ENCODE assay signal across 8 mouse cellular contexts in genomic region chr6:30895819-30896194, GRCm38 (mm10). TPM values are rescaled to one million over a fixed set of nuclear protein-coding genes. Genes with fewer than 3 reads are reported as not detected.
DNase-seq lines count a peak whose midpoint lies in the region; ATAC-seq and TF ChIP-seq lines count a peak whose summit lies in the region.

No protein-coding gene starts in this region.

- H3K27me3 ChIP-seq in heart, embryonic 13.5 days (replicated peaks): no peaks in the 10 kb centered on the region
- H3K27me3 ChIP-seq in forebrain, embryonic 12.5 days: no peaks in the 10 kb centered on the region
- no peaks in the 10 kb centered on the region for H3K27me3 ChIP-seq in liver, embryonic 14.5 days (ENCODE audit: control insufficient read depth, insufficient read depth, low read length)

- no peak for TF ChIP-seq EP300 in liver, embryonic 14.5 days (IDR thresholded peaks at IDR 0.05; ENCODE audit: low read depth)

- H3K36me3 ChIP-seq in heart, embryonic 13.5 days: no peaks in the 10 kb centered on the region; the same call in 1 of the 2 replicates
- H3K36me3 ChIP-seq in forebrain, embryonic 12.5 days (replicated peaks): 0 out of 2 replicates have a peak, but pooled peaks cover 4% of the 10 kb centered on the region
- H3K36me3 ChIP-seq in liver, embryonic 14.5 days (replicated peaks; ENCODE audit: control insufficient read depth, insufficient read depth, low read depth): no peaks in the 10 kb centered on the region

- no peaks in the 10 kb centered on the region for H3K9me3 ChIP-seq in heart, embryonic 13.5 days
- no peaks in the 10 kb centered on the region for H3K9me3 ChIP-seq in forebrain, embryonic 12.5 days
- no peaks in the 10 kb centered on the region for H3K9me3 ChIP-seq in liver, embryonic 14.5 days (ENCODE audit: control insufficient read depth, low read length)

- DNase-seq in heart, postnatal 10 days: no peak
- peak; percentile 21 for DNase-seq in thymus, postnatal 14 days
- DNase-seq in thymus, postnatal 0 days (ENCODE audit: low spot score): no peak
- peak in 1 of 3 experiments; percentile 3 for DNase-seq in liver, embryonic 14.5 days (ENCODE audit: low read depth in 3 of 3, low spot score in 3 of 3)
- no peak for DNase-seq in urinary bladder, postnatal 36 days (ENCODE audit: low spot score in 2 of 2)
- DNase-seq in right cerebral cortex, postnatal 4 days: no peak

- no peak for TF ChIP-seq CTCF in liver, embryonic 14.5 days (IDR thresholded peaks at IDR 0.05; ENCODE audit: low read depth)

- peaks cover 14% of the 10 kb centered on the region for H3K4me1 ChIP-seq in heart, embryonic 13.5 days
- H3K4me1 ChIP-seq in forebrain, embryonic 12.5 days: peaks cover 14% of the 10 kb centered on the region
- peaks cover 6 to 13% of the 10 kb centered on the region in 2 experiments for H3K4me1 ChIP-seq in liver, embryonic 14.5 days (replicated peaks; ENCODE audit: control insufficient read depth in 2 of 2, insufficient read depth in 2 of 2, low read length in 1 of 2)

- H3K9ac ChIP-seq in heart, embryonic 13.5 days: peak overlapping the region; percentile 92
- H3K9ac ChIP-seq in forebrain, embryonic 12.5 days: peak overlapping the region; percentile 77
- H3K9ac ChIP-seq in liver, embryonic 14.5 days (replicated peaks): peak overlapping the region; percentile 94

- intact Hi-C loops in heart, postnatal 10 days (cut with DNase I): loop anchor here (5.0 kb wide), 1 partner anchor 384 kb away; no protein-coding TSS in a partner anchor

- peak overlapping the region; percentile 79 for H3K4me2 ChIP-seq in heart, embryonic 13.5 days
- peak overlapping the region; percentile 57 for H3K4me2 ChIP-seq in forebrain, embryonic 12.5 days
- peak overlapping the region; percentile 81 for H3K4me2 ChIP-seq in liver, embryonic 14.5 days (ENCODE audit: low read depth)

- H3K4me3 ChIP-seq in heart, embryonic 13.5 days: peak overlapping the region; percentile 82
- H3K4me3 ChIP-seq in forebrain, embryonic 12.5 days (replicated peaks): peak overlapping the region; percentile 66
- peak overlapping the region; percentile 88 to 93 for H3K4me3 ChIP-seq in liver, embryonic 14.5 days (ENCODE audit: insufficient read depth in 1 of 2, low read depth in 2 of 2, low read length in 2 of 2)

- peak overlapping the region; percentile 97 for H3K27ac ChIP-seq in heart, embryonic 13.5 days (replicated peaks)
- peak overlapping the region; percentile 98 for H3K27ac ChIP-seq in forebrain, embryonic 12.5 days
- peak overlapping the region; percentile 62 for H3K27ac ChIP-seq in liver, embryonic 14.5 days

- 18% methylated on average over 3 of the region's 3 CpGs for WGBS in heart, embryonic 13.5 days
- 16% methylated on average over 3 of the region's 3 CpGs for WGBS in forebrain, embryonic 12.5 days
- WGBS in liver, embryonic 14.5 days (ENCODE audit: insufficient replicate concordance): 27% methylated on average over 3 of the region's 3 CpGs

- no peak for ATAC-seq in heart, embryonic 13.5 days (ENCODE audit: extremely low read depth, insufficient number of reproducible peaks, low FRiP score, low TSS enrichment)
- ATAC-seq in forebrain, embryonic 12.5 days (ENCODE audit: low FRiP score): no peak
- no peak for ATAC-seq in liver, embryonic 14.5 days (ENCODE audit: insufficient read depth)

RNA-seq across cellular contexts. Expression of gene Copg2, which starts 0.8 kb away (rescaled TPM):
- polyA plus RNA-seq in heart, embryonic 13.5 days (2015; fragmentation: Nextera tagmentation; extraction: Ambion mirVana): 19.9 and 22.5 TPM in 2 replicates
- total RNA-seq in heart, postnatal 10 days (2021): 10 to 100 TPM; 47.3 to 57.2 TPM
- polyA plus RNA-seq in thymus, postnatal 0 days (2015; fragmentation: Nextera tagmentation; extraction: Ambion mirVana): 20.7 and 21.1 TPM in 2 replicates
- 31.5 and 37.9 TPM in 2 replicates for polyA plus RNA-seq in forebrain, embryonic 12.5 days (2016; fragmentation: Nextera tagmentation; extraction: Ambion mirVana)
- 5.2 and 7.8 TPM in 2 replicates for polyA plus RNA-seq in liver, embryonic 14.5 days (2012; rRNA removed)
- 6.8 and 9.1 TPM in 2 replicates for polyA plus RNA-seq in liver, embryonic 14.5 days (2014; fragmentation: Nextera tagmentation; extraction: Ambion mirVana)

RNA-seq across cellular contexts. Expression of gene Tsga13, which starts 19.6 kb away (rescaled TPM):
- 0.22 TPM in 1 of 2 replicates, not detected in the other for polyA plus RNA-seq in heart, embryonic 13.5 days (2015; fragmentation: Nextera tagmentation; extraction: Ambion mirVana)
- total RNA-seq in heart, postnatal 10 days (2021): under 1 TPM in 1 of 2 experiments, not detected in 1; 0.30 TPM
- polyA plus RNA-seq in thymus, postnatal 0 days (2015; fragmentation: Nextera tagmentation; extraction: Ambion mirVana): 0.10 and 0.39 TPM in 2 replicates
- polyA plus RNA-seq in forebrain, embryonic 12.5 days (2016; fragmentation: Nextera tagmentation; extraction: Ambion mirVana): 0.45 and 0.53 TPM in 2 replicates
- polyA plus RNA-seq in liver, embryonic 14.5 days (2012; rRNA removed): 0.08 TPM in 1 of 2 replicates, not detected in the other
- not detected in 2 replicates for polyA plus RNA-seq in liver, embryonic 14.5 days (2014; fragmentation: Nextera tagmentation; extraction: Ambion mirVana)
